Mouse (Mus musculus) mesoderm, embryonic 11.5 days (tissue): Measurements from ENCODE around the gene Thg1l.

ENCODE experiments used
- DNase-seq: peaks from one replicate; pipeline ENCODE4 v3.0.0-alpha.2; 2012; ENCODE audit warnings: low read depth, low spot score

The Thg1l gene

GRCm38 (mm10) chr11:45955127-45955627 is at the start of gene Thg1l:
Gene Thg1l, minus strand, starts transcription at chr11:45955494.
- peak; percentile 94 for DNase-seq

GRCm38 (mm10) chr11:45992087-45992486 is 36.8 kb upstream of the Thg1l start:
- no peak for DNase-seq

- DNase-seq = peak; percentile 27
Measured at GRCm38 (mm10) chr11:45991604-45992003, 36.3 kb upstream of the Thg1l start.

GRCm38 (mm10) chr11:45980893-45981253 is 25.6 kb upstream of the Thg1l start:
- DNase-seq = no peak

GRCm38 (mm10) chr11:45979946-45980892 is 24.9 kb upstream of the Thg1l start, which contains the start of gene Sox30:
Gene Sox30, plus strand, starts transcription at chr11:45980310.
- peak; percentile 75 for DNase-seq

- no peak for DNase-seq
Measured at GRCm38 (mm10) chr11:45976061-45976460, 20.8 kb upstream of the Thg1l start.

- no peak for DNase-seq
Measured at GRCm38 (mm10) chr11:45974466-45974865, 19.2 kb upstream of the Thg1l start.

- DNase-seq = no peak
Measured at GRCm38 (mm10) chr11:45973635-45974034, 18.3 kb upstream of the Thg1l start.

- DNase-seq = no peak
Measured at GRCm38 (mm10) chr11:45968466-45968865, 13.2 kb upstream of the Thg1l start.

GRCm38 (mm10) chr11:45966896-45967295 is 11.6 kb upstream of the Thg1l start:
- no peak for DNase-seq

GRCm38 (mm10) chr11:45960003-45960402 is 4.7 kb upstream of the Thg1l start:
- DNase-seq = no peak

GRCm38 (mm10) chr11:45959598-45959997 is 4.3 kb upstream of the Thg1l start:
- DNase-seq = peak; percentile 10

GRCm38 (mm10) chr11:45947491-45947890 is 7.8 kb downstream of the Thg1l start:
- DNase-seq = no peak

GRCm38 (mm10) chr11:45946796-45947195 is 8.5 kb downstream of the Thg1l start:
- DNase-seq = no peak

- peak; percentile 96 for DNase-seq
Measured at GRCm38 (mm10) chr11:45944643-45945156, 10.6 kb downstream of the Thg1l start, which contains the start of gene Lsm11. Gene Lsm11, minus strand, starts transcription at chr11:45944935.

GRCm38 (mm10) chr11:45943891-45944642 is 11.2 kb downstream of the Thg1l start:
- peak; percentile 22 for DNase-seq

GRCm38 (mm10) chr11:45943108-45943705 is 12.1 kb downstream of the Thg1l start:
- no peak for DNase-seq

- DNase-seq = no peak
Measured at GRCm38 (mm10) chr11:45942281-45942680, 13.0 kb downstream of the Thg1l start.

GRCm38 (mm10) chr11:45938917-45939316 is 16.4 kb downstream of the Thg1l start:
- no peak for DNase-seq

GRCm38 (mm10) chr11:45937478-45937877 is 17.8 kb downstream of the Thg1l start:
- no peak for DNase-seq

GRCm38 (mm10) chr11:45932771-45933170 is 22.5 kb downstream of the Thg1l start:
- no peak for DNase-seq

GRCm38 (mm10) chr11:45929541-45929940 is 25.8 kb downstream of the Thg1l start:
- no peak for DNase-seq
